Mouse (Mus musculus) CD4-positive, CD25-positive, alpha-beta regulatory T cell, adult 2 months (primary cell): ENCODE measurements around the gene Slc44a1.

ENCODE experiments used
- DNase-seq: peaks from one replicate; pipeline ENCODE4 v3.0.0-alpha.2; 2012; ENCODE audit warnings: low read depth, low spot score

Slc44a1 gene

DNA sequence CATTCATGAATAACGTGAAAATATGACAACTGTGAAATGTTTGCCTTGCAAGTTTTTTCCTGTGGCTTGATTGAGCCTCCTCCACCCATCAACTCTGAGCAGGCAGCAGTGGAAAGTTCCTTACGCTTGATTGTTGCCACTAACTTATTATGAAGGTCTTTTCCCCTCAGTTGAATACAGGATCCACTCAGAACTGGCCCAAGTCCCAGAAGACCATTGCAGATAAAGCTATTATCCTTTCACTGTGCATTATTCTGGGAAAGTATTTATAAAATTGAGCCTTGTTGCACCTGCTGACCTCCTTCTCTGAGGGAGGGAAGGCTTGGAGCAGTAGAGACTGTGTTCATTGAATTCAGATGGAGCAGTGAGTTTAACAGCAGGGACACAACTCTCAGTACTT is 86.2 kb downstream of the Slc44a1 start:
- DNase-seq = no peak

- DNase-seq = no peak
These were observed 95.6 kb downstream of the Slc44a1 start for GRCm38 (mm10) chr4:53535795-53536194.

- no peak for DNase-seq
These were observed 96.9 kb downstream of the Slc44a1 start for GRCm38 (mm10) chr4:53537101-53537500.

DNA sequence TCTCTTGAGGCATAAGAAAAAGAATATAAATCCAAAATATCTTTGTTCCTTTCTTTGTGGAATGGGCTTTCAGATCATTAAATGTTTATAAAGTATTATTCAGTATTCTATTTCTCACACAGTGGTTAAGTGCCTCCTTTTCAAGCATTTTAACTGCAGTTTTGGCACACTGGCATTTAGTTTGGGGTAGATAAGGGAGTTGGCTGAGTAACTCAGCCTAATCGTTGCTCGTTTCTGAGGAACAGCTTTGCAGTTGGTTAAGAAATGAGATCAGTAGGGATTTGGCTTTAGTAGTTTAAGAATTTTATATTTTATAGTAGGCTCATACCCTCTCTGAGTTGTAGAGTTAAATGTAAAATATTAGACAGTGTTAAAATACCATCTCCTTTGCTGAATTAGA is 97.3 kb downstream of the Slc44a1 start:
- no peak for DNase-seq

GRCm38 (mm10) chr4:53538600-53538999 is 98.4 kb downstream of the Slc44a1 start:
- no peak for DNase-seq

GRCm38 (mm10) chr4:53539929-53540328 is 99.7 kb downstream of the Slc44a1 start:
- no peak for DNase-seq

- DNase-seq = no peak
These were observed 103.2 kb downstream of the Slc44a1 start for GRCm38 (mm10) chr4:53543421-53543820.

GRCm38 (mm10) chr4:53544889-53545288 is 104.7 kb downstream of the Slc44a1 start:
- no peak for DNase-seq

GRCm38 (mm10) chr4:53547381-53547780 is 107.2 kb downstream of the Slc44a1 start:
- DNase-seq = no peak

- DNase-seq = peak; percentile 17
These were observed 109.2 kb downstream of the Slc44a1 start for GRCm38 (mm10) chr4:53549375-53549774.

- DNase-seq = no peak
These were observed 124.4 kb downstream of the Slc44a1 start for GRCm38 (mm10) chr4:53564618-53565017.

DNA sequence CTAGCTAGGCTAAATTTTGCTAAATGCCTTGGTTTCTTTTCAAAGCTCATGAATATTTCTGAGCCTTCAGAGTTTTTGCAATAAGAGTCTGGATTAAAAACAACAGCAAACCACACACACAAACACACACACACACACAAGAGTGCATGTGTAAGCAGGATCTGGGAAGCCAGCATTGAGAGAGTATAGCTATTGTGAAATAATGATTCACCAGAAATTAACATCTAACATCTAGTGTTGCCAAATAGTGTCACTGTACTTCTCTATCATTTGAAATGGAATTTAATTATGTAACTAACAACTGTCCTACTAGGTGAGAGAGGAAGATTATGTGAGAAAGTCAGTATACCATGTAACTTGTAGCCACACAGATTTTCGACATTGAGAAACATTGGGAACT is 126.9 kb downstream of the Slc44a1 start:
- DNase-seq = no peak

- no peak for DNase-seq
These were observed 135.3 kb downstream of the Slc44a1 start for GRCm38 (mm10) chr4:53575558-53575957.

DNA sequence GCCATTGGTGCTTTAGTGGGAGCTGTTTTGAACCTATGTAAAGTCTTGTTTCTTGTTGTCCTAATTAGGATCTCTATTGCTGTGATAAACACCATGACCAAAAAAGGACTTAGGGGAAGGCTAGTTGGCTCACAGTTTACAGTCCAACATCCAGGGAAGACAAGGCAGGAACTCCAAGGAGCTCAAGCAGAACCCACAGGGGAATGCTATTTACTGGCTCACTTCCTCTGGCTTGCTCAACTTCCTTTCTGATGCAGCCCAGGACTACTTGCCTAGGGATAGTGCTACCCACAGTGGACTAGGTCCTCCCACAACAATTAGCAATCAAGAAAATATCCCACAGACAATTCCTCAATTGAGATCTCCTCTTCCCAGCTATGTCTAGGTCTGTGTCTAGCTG is 147.5 kb downstream of the Slc44a1 start:
- DNase-seq = no peak

DNA sequence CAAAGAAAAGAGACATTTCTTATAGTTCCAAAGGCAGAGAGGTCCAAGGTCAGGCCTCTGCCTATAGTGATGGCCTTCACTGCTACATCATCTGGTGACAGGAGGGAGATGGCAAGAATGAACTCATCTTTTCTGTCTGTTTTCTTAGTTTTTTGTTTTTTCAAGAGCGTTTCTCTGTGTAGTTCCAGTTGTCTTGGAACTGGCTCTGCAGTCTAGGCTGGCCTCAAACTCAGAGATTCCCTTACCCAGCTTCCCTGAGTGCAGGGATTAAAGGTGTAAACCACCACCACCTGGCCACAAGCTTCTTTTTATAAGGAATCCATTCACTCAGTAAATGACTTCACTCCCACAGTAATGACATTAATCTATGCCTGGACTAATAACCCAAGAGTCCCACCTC is 148.7 kb downstream of the Slc44a1 start:
- no peak for DNase-seq

DNA sequence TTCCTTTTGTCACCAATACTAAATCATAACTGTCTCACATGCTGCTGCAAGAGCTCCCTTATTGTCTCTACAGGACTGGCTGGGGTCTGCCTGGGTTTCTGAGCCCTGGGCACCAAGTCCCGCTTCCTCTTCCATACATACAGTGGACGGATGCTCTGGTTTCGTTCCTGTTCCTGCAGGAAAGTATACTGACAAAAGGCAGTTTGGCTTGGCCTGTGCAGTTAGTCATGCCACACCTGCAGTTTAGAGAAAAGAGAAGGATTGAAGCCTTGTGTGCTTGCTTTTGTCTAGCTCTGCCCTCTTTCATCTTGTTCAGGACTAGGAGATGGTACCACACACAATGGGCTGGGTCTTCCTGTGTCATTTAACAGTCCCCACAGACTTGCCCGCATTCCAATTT is 149.3 kb downstream of the Slc44a1 start:
- DNase-seq = no peak

DNA sequence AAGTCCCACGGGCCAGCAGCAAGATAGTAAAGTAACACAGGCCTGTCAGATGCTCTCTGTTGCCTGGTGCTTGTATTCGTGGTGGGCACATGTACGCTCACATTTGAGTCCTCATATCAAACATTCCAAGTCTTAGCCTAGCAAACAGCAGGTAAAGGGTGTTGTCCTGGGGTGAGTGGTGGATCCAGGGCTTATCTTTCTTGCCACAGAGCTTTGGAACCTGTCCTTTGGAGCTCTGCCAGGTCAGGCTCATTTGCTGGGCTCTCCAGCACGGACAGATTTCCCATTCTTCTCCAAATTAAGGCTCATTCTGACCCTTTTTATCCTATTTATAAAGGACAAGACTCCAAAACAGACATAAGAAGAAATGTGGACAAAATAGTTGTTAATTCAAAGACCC is 149.9 kb downstream of the Slc44a1 start:
- no peak for DNase-seq

DNA sequence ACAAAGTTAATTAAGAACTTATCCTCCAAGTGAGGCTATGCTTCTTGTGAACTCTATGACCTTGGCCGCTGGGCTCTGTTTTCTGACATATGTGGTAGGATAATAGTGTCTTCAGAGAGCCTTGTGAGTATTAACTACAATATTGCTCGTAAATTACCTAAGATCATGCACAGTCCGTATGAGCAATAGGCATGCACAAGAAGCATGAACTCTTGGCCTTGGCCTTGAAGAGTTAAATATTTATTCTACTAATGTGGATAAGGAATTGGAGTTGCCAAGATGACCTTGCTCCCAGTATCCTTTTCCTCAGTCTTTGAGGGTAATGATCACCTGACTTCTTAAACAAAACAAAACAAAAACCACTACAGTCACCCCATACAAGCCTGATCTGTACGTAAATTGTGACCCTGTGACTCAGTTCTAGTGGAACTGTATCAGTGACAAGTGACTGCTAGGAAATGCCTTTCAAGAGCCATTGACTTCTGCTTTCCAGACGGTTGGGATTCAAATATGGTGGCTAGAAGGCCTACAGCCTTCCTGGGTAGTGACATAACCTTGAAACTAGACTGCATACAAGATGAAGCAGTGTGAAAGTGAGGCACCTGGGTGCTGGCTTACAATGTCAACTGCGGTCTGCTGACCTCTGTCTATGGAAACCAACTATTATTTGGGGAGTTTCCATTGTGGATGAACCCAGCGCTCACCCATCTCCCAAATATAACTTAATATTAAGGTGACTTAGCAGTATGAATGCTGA is 150.7 kb downstream of the Slc44a1 start:
- DNase-seq = no peak

DNA sequence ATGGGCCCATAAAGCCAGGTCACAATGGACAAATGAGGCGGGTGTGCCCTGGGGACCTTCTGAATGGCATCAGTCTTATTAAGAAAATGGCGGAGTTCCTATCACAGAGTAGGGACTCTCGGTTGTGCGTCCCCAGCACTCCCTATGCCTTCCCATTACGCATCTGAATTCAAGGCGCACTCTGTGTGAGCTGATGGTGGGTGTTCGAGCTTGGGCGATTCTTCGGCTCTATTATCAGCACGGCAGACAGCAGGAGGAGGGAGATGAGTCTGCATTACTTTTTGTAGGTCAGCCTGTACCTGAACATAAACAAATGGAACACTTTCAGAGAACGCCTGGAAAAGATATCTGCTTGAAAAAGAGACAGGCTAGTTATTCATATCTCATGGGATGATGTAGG is 151.3 kb downstream of the Slc44a1 start:
- DNase-seq = no peak

GRCm38 (mm10) chr4:53591941-53592340 is 151.7 kb downstream of the Slc44a1 start:
- DNase-seq = no peak

- DNase-seq = no peak
These were observed 152.2 kb downstream of the Slc44a1 start for GRCm38 (mm10) chr4:53592386-53592785.

- peak; percentile 52 for DNase-seq
These were observed 154.0 kb downstream of the Slc44a1 start for GRCm38 (mm10) chr4:53594204-53594603.

GRCm38 (mm10) chr4:53595246-53596062 is 155.2 kb downstream of the Slc44a1 start:
- DNase-seq = no peak
